Mouse (Mus musculus): Measurements from ENCODE around the gene Setd1a. TPM values are rescaled to one million over a fixed set of nuclear protein-coding genes. Genes with fewer than 3 reads are reported as not detected.

The Setd1a gene
- polyA plus RNA-seq, 2 experiments = 5.7 to 10.5 TPM

- H3K9me3 ChIP-seq (ENCODE audit: control insufficient read depth, low read length) = no peaks in the 10 kb centered on the region
- H3K27me3 ChIP-seq (ENCODE audit: control insufficient read depth, insufficient read depth, low read length) = no peaks in the 10 kb centered on the region
- H3K27ac ChIP-seq = peak overlapping the region; percentile 43
- TF ChIP-seq CTCF (IDR thresholded peaks at IDR 0.05; ENCODE audit: low read depth) = no peak
- TF ChIP-seq EP300 (IDR thresholded peaks at IDR 0.05; ENCODE audit: low read depth) = no peak
- no peak overlapping the region for H3K4me3 ChIP-seq (ENCODE audit: insufficient read depth in 1 of 2, low read depth in 2 of 2, low read length in 2 of 2)
- H3K4me2 ChIP-seq (ENCODE audit: low read depth) = no peak overlapping the region
- 65% methylated on average over 4 of the region's 4 CpGs for WGBS (ENCODE audit: insufficient replicate concordance)
- peaks cover 0 to 13% of the 10 kb centered on the region in 2 experiments; a peak in 2 of 4 replicates for H3K4me1 ChIP-seq (replicated peaks; ENCODE audit: control insufficient read depth in 2 of 2, insufficient read depth in 2 of 2, low read length in 1 of 2)
- ATAC-seq (ENCODE audit: insufficient read depth) = no peak
- H3K36me3 ChIP-seq (replicated peaks; ENCODE audit: control insufficient read depth, insufficient read depth, low read depth) = no peaks in the 10 kb centered on the region
- no peak overlapping the region for H3K9ac ChIP-seq (replicated peaks)
- no peak for DNase-seq (ENCODE audit: low read depth in 3 of 3, low spot score in 3 of 3)
These were observed 37.4 kb downstream of the Setd1a start for GRCm38 (mm10) chr7:127813821-127814220.

GRCm38 (mm10) chr7:127814241-127814921, 37.9 kb downstream of the Setd1a start:
- Histone ChIP-seq H3K27ac (peak overlapping the region; percentile 43), H3K27me3 (ENCODE audit: control insufficient read depth, insufficient read depth, low read length) (no peaks in the 10 kb centered on the region), H3K9ac (replicated peaks) (no peak overlapping the region), H3K4me3 (ENCODE audit: insufficient read depth in 1 of 2, low read depth in 2 of 2, low read length in 2 of 2) (no peak overlapping the region), H3K4me2 (ENCODE audit: low read depth) (0 out of 2 replicates have a peak overlapping the region, but pooled peaks have one; percentile 11), H3K36me3 (replicated peaks; ENCODE audit: control insufficient read depth, insufficient read depth, low read depth) (no peaks in the 10 kb centered on the region), H3K9me3 (ENCODE audit: control insufficient read depth, low read length) (no peaks in the 10 kb centered on the region), H3K4me1 (replicated peaks; ENCODE audit: control insufficient read depth in 2 of 2, insufficient read depth in 2 of 2, low read length in 1 of 2) (peaks cover 0 to 13% of the 10 kb centered on the region in 2 experiments; a peak in 2 of 4 replicates)
- 0 out of 2 replicates have a peak, but pooled peaks have one; percentile 21 for ATAC-seq (ENCODE audit: insufficient read depth)
- 71% methylated on average over 19 of the region's 19 CpGs for WGBS (ENCODE audit: insufficient replicate concordance)
- TF ChIP-seq EP300 (IDR thresholded peaks at IDR 0.05; ENCODE audit: low read depth) = no peak
- TF ChIP-seq CTCF (IDR thresholded peaks at IDR 0.05; ENCODE audit: low read depth) = no peak
- DNase-seq (ENCODE audit: low read depth in 3 of 3, low spot score in 3 of 3) = no peak

GRCm38 (mm10) chr7:127815116-127815665, 38.7 kb downstream of the Setd1a start:
- no peak overlapping the region for H3K4me3 ChIP-seq (ENCODE audit: insufficient read depth in 1 of 2, low read depth in 2 of 2, low read length in 2 of 2)
- no peaks in the 10 kb centered on the region for H3K27me3 ChIP-seq (ENCODE audit: control insufficient read depth, insufficient read depth, low read length)
- H3K36me3 ChIP-seq (replicated peaks; ENCODE audit: control insufficient read depth, insufficient read depth, low read depth) = no peaks in the 10 kb centered on the region
- no peaks in the 10 kb centered on the region for H3K9me3 ChIP-seq (ENCODE audit: control insufficient read depth, low read length)
- no peak for TF ChIP-seq CTCF (IDR thresholded peaks at IDR 0.05; ENCODE audit: low read depth)
- TF ChIP-seq EP300 (IDR thresholded peaks at IDR 0.05; ENCODE audit: low read depth) = no peak
- H3K9ac ChIP-seq (replicated peaks) = no peak overlapping the region
- H3K4me2 ChIP-seq (ENCODE audit: low read depth) = no peak overlapping the region
- ATAC-seq (ENCODE audit: insufficient read depth) = no peak
- WGBS (ENCODE audit: insufficient replicate concordance) = 74% methylated on average over 15 of the region's 15 CpGs
- DNase-seq (ENCODE audit: low read depth in 3 of 3, low spot score in 3 of 3) = no peak
- no peak overlapping the region for H3K27ac ChIP-seq
- peaks cover 0 to 13% of the 10 kb centered on the region in 2 experiments; a peak in 2 of 4 replicates for H3K4me1 ChIP-seq (replicated peaks; ENCODE audit: control insufficient read depth in 2 of 2, insufficient read depth in 2 of 2, low read length in 1 of 2)

- TF ChIP-seq CTCF (IDR thresholded peaks at IDR 0.05; ENCODE audit: low read depth) = peak; percentile 67
- no peak for TF ChIP-seq EP300 (IDR thresholded peaks at IDR 0.05; ENCODE audit: low read depth)
- H3K4me2 ChIP-seq (ENCODE audit: low read depth) = no peak overlapping the region
- DNase-seq (ENCODE audit: low read depth in 3 of 3, low spot score in 3 of 3) (no peak), ATAC-seq (ENCODE audit: insufficient read depth) (peak; percentile 31; the same call in 1 of the 2 replicates)
- no peaks in the 10 kb centered on the region for H3K27me3 ChIP-seq (ENCODE audit: control insufficient read depth, insufficient read depth, low read length)
- H3K9me3 ChIP-seq (ENCODE audit: control insufficient read depth, low read length) = no peaks in the 10 kb centered on the region
- peaks cover 0 to 13% of the 10 kb centered on the region in 2 experiments; a peak in 2 of 4 replicates for H3K4me1 ChIP-seq (replicated peaks; ENCODE audit: control insufficient read depth in 2 of 2, insufficient read depth in 2 of 2, low read length in 1 of 2)
- WGBS (ENCODE audit: insufficient replicate concordance) = 42% methylated on average over 15 of the region's 15 CpGs
- H3K36me3 ChIP-seq (replicated peaks; ENCODE audit: control insufficient read depth, insufficient read depth, low read depth) = no peaks in the 10 kb centered on the region
- no peak overlapping the region for H3K27ac ChIP-seq
- no peak overlapping the region for H3K4me3 ChIP-seq (ENCODE audit: insufficient read depth in 1 of 2, low read depth in 2 of 2, low read length in 2 of 2)
- no peak overlapping the region for H3K9ac ChIP-seq (replicated peaks)
These were observed 39.7 kb downstream of the Setd1a start for GRCm38 (mm10) chr7:127815954-127816821.
